Mouse (Mus musculus): ENCODE data around the gene Cdca7l. TPM values are rescaled to one million over a fixed set of nuclear protein-coding genes. Genes with fewer than 3 reads are reported as not detected.
"Not testable (repeated sequence)": the region's sequence is repeated elsewhere in the genome, so short reads cannot be mapped to it uniquely, and the experiment has no call there.

Cdca7l gene
- polyA plus RNA-seq, 1 experiment: 34.8 TPM

DNA sequence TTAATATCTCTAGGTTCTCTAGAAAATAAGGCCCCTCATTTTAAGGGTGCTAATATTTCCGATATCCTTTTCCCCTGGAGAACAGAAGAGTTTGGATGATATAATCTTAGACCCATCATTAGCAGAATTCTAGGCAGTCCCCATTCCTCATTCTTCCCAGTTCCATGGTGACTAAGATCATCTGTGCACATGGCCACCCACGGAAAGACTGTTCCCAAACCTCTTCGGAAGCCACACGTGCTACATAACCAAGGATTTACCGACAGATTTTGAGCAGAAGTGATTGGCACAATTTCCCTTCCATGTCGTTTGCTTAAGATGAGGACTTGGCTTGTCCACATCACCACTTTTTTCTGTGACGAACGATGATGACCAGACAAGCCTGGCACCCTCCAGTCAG lies 99.6 kb downstream of the Cdca7l start:
- no peak overlapping the region for H3K9ac ChIP-seq (ENCODE audit: low read depth, poor library complexity, severe bottlenecking)
- no peak overlapping the region for H3K4me3 ChIP-seq (ENCODE audit: low read depth, low read length)
- no peaks in the 10 kb centered on the region for H3K9me3 ChIP-seq (replicated peaks; ENCODE audit: control insufficient read depth, insufficient read depth, low read length, poor library complexity, severe bottlenecking)
- H3K27me3 ChIP-seq (ENCODE audit: control insufficient read depth, insufficient read depth, low read length, poor library complexity, severe bottlenecking): no peaks in the 10 kb centered on the region
- no peak overlapping the region for H3K27ac ChIP-seq (ENCODE audit: insufficient read depth, low read length)
- TF ChIP-seq CTCF (IDR thresholded peaks at IDR 0.05; ENCODE audit: low read depth, low read length) (no peak), POLR2A (IDR thresholded peaks at IDR 0.05; ENCODE audit: insufficient read depth, low read length) (no peak), EP300 (IDR thresholded peaks at IDR 0.05; ENCODE audit: insufficient read depth, low read depth, low read length) (no peak)
- no peaks in the 10 kb centered on the region for H3K4me1 ChIP-seq (ENCODE audit: control insufficient read depth, insufficient read depth, low read length)
- no peaks in the 10 kb centered on the region for H3K36me3 ChIP-seq (ENCODE audit: control insufficient read depth, insufficient read depth, low read length, poor library complexity, severe bottlenecking)

GRCm38 (mm10) chr12:117905232-117905840 lies 101.2 kb downstream of the Cdca7l start:
- not testable (repeated sequence) for H3K4me1 ChIP-seq (ENCODE audit: control insufficient read depth, insufficient read depth, low read length); H3K27ac ChIP-seq (ENCODE audit: insufficient read depth, low read length); H3K36me3 ChIP-seq (ENCODE audit: control insufficient read depth, insufficient read depth, low read length, poor library complexity, severe bottlenecking); H3K4me3 ChIP-seq (ENCODE audit: low read depth, low read length); H3K27me3 ChIP-seq (ENCODE audit: control insufficient read depth, insufficient read depth, low read length, poor library complexity, severe bottlenecking); H3K9ac ChIP-seq (ENCODE audit: low read depth, poor library complexity, severe bottlenecking); H3K9me3 ChIP-seq (replicated peaks; ENCODE audit: control insufficient read depth, insufficient read depth, low read length, poor library complexity, severe bottlenecking)

- Histone ChIP-seq H3K4me1 (ENCODE audit: control insufficient read depth, insufficient read depth, low read length) (peaks cover 3% of the 10 kb centered on the region), H3K4me3 (ENCODE audit: low read depth, low read length) (no peak overlapping the region), H3K36me3 (ENCODE audit: control insufficient read depth, insufficient read depth, low read length, poor library complexity, severe bottlenecking) (no peaks in the 10 kb centered on the region), H3K9me3 (replicated peaks; ENCODE audit: control insufficient read depth, insufficient read depth, low read length, poor library complexity, severe bottlenecking) (no peaks in the 10 kb centered on the region), H3K27ac (ENCODE audit: insufficient read depth, low read length) (no peak overlapping the region), H3K9ac (ENCODE audit: low read depth, poor library complexity, severe bottlenecking) (no peak overlapping the region), H3K27me3 (ENCODE audit: control insufficient read depth, insufficient read depth, low read length, poor library complexity, severe bottlenecking) (no peaks in the 10 kb centered on the region)
- no peak for TF ChIP-seq EP300 (IDR thresholded peaks at IDR 0.05; ENCODE audit: insufficient read depth, low read depth, low read length)
- no peak for TF ChIP-seq POLR2A (IDR thresholded peaks at IDR 0.05; ENCODE audit: insufficient read depth, low read length)
- no peak for TF ChIP-seq CTCF (IDR thresholded peaks at IDR 0.05; ENCODE audit: low read depth, low read length)
These were observed 107.3 kb downstream of the Cdca7l start for GRCm38 (mm10) chr12:117911396-117911795.

DNA sequence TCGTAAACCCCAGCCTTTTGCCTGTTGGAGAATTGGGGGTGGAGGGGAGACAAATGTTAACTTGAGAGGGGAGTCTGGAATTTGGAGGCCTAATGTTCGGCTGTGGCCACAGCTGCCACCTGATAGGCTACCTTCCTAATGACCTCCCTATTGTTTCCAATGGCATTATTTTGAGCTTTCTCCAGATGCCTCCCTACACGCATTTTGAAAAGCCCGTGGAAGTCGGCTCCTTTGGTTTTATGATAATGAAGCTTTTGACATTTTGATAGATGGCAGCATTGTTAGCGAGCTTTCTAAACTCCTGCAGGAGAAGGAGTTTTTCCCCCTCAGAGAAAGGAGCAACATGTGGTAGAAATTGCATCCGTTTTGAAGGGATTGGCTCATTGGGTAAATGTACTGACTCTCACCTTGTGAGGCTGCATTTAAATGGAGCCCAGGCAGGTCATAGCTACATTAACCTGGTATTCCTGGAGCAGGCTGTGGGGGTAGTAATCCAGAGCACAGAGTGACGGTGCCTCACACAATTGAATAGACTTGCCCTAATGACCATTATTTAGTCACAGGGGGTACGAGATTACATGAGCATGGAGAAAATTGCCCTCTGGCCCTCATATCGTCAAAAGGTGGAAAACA lies 110.6 kb downstream of the Cdca7l start:
- Histone ChIP-seq H3K27ac (ENCODE audit: insufficient read depth, low read length) (peak overlapping the region; percentile 61), H3K4me3 (ENCODE audit: low read depth, low read length) (no peak overlapping the region), H3K36me3 (ENCODE audit: control insufficient read depth, insufficient read depth, low read length, poor library complexity, severe bottlenecking) (no peaks in the 10 kb centered on the region), H3K9ac (ENCODE audit: low read depth, poor library complexity, severe bottlenecking) (no peak overlapping the region), H3K9me3 (replicated peaks; ENCODE audit: control insufficient read depth, insufficient read depth, low read length, poor library complexity, severe bottlenecking) (0 out of 2 replicates have a peak, but pooled peaks cover 2% of the 10 kb centered on the region), H3K27me3 (ENCODE audit: control insufficient read depth, insufficient read depth, low read length, poor library complexity, severe bottlenecking) (no peaks in the 10 kb centered on the region), H3K4me1 (ENCODE audit: control insufficient read depth, insufficient read depth, low read length) (peaks cover 3% of the 10 kb centered on the region)
- TF ChIP-seq CTCF (IDR thresholded peaks at IDR 0.05; ENCODE audit: low read depth, low read length) (no peak), POLR2A (IDR thresholded peaks at IDR 0.05; ENCODE audit: insufficient read depth, low read length) (no peak), EP300 (IDR thresholded peaks at IDR 0.05; ENCODE audit: insufficient read depth, low read depth, low read length) (no peak)

GRCm38 (mm10) chr12:117915826-117916588 lies 111.9 kb downstream of the Cdca7l start:
- no peak overlapping the region for H3K9ac ChIP-seq (ENCODE audit: low read depth, poor library complexity, severe bottlenecking)
- peaks cover 3% of the 10 kb centered on the region for H3K4me1 ChIP-seq (ENCODE audit: control insufficient read depth, insufficient read depth, low read length)
- TF ChIP-seq POLR2A (IDR thresholded peaks at IDR 0.05; ENCODE audit: insufficient read depth, low read length): no peak
- TF ChIP-seq EP300 (IDR thresholded peaks at IDR 0.05; ENCODE audit: insufficient read depth, low read depth, low read length): no peak
- no peak for TF ChIP-seq CTCF (IDR thresholded peaks at IDR 0.05; ENCODE audit: low read depth, low read length)
- no peak overlapping the region for H3K27ac ChIP-seq (ENCODE audit: insufficient read depth, low read length)
- no peaks in the 10 kb centered on the region for H3K27me3 ChIP-seq (ENCODE audit: control insufficient read depth, insufficient read depth, low read length, poor library complexity, severe bottlenecking)
- no peak overlapping the region for H3K4me3 ChIP-seq (ENCODE audit: low read depth, low read length)
- no peaks in the 10 kb centered on the region for H3K36me3 ChIP-seq (ENCODE audit: control insufficient read depth, insufficient read depth, low read length, poor library complexity, severe bottlenecking)
- H3K9me3 ChIP-seq (replicated peaks; ENCODE audit: control insufficient read depth, insufficient read depth, low read length, poor library complexity, severe bottlenecking): 0 out of 2 replicates have a peak, but pooled peaks cover 2% of the 10 kb centered on the region

All from ES-Bruce4 (cell line).